Mouse (Mus musculus) neural tube, embryonic 14.5 days (tissue): ENCODE measurements at regions not wholly inside any gene's neighbourhood (a gene's known extent, or its start where the extent isn't known, plus 50 kb on each side); places are given as distances from the start of the nearest gene placed in this dataset.

Experiments
- ATAC-seq: fragments of 200-750 bp; cut with Nextera tagmentation; 2 replicates; pipeline ENCODE4 v1.8.0; 2017; ENCODE audit warnings: low read depth, mild to moderate bottlenecking, moderate TSS enrichment, moderate library complexity
- H3K27ac ChIP-seq: fragments of 300-500 bp; sonication (generic); 2 replicates; pipeline ENCODE4 v1.5.1; 2014; ENCODE audit warnings: low read depth, mild to moderate bottlenecking, control low read depth, low read length, moderate library complexity, mixed read lengths
- H3K27me3 ChIP-seq: fragments of 300-500 bp; sonication (generic); 2 replicates; pipeline ENCODE4 v1.6.1; 2014; ENCODE audit warnings: low read length; ENCODE audit not compliant: control insufficient read depth, insufficient read depth
- H3K36me3 ChIP-seq: fragments of 300-500 bp; sonication (generic); 2 replicates; pipeline ENCODE4 v1.6.1; 2014; ENCODE audit warnings: low read length, mixed read lengths; ENCODE audit not compliant: control insufficient read depth, insufficient read depth
- H3K4me1 ChIP-seq: fragments of 300-500 bp; sonication (generic); 2 replicates; pipeline ENCODE4 v1.6.1; 2014; ENCODE audit warnings: low read length; ENCODE audit not compliant: control insufficient read depth, insufficient read depth
- H3K4me2 ChIP-seq: fragments of 300-500 bp; sonication (generic); 2 replicates; pipeline ENCODE4 v1.6.1; 2014; ENCODE audit warnings: mild to moderate bottlenecking, low read depth, low read length, control low read depth
- H3K4me3 ChIP-seq: fragments of 300-500 bp; sonication (generic); 2 replicates; pipeline ENCODE4 v1.5.1; 2014; ENCODE audit warnings: low read depth, low read length, control low read depth, mixed read lengths
- H3K9ac ChIP-seq: fragments of 300-500 bp; sonication (generic); replicated peaks from 2 replicates; pipeline ENCODE4 v1.6.1; 2014; ENCODE audit warnings: low read depth, mild to moderate bottlenecking, control low read depth, low read length, mixed read lengths
- H3K9me3 ChIP-seq: fragments of 300-500 bp; sonication (generic); 2 replicates; pipeline ENCODE4 v1.6.1; 2016; ENCODE audit warnings: low read length; ENCODE audit not compliant: control insufficient read depth
- WGBS: fragments of 180-500 bp; shearing (Covaris S2); extraction: QIAGEN DNeasy Blood & Tissue Kit; methylation state at CpG from one replicate; pipeline ENCODE4 v1.1.7; 2014; 5-methylcytosine and 5-hydroxymethylcytosine counted together

- Histone ChIP-seq H3K4me2 (no peak overlapping the region), H3K27me3 (no peaks in the 10 kb centered on the region), H3K9ac (no peak overlapping the region), H3K4me1 (no peaks in the 10 kb centered on the region), H3K36me3 (no peaks in the 10 kb centered on the region), H3K9me3 (no peaks in the 10 kb centered on the region), H3K27ac (no peak overlapping the region), H3K4me3 (no peak overlapping the region)
- no peak for ATAC-seq
- WGBS = 86% methylated on average over 2 of the region's 2 CpGs
These were observed 609.2 kb upstream of the A1bg start for GRCm38 (mm10) chr15:61532040-61532439.

DNA sequence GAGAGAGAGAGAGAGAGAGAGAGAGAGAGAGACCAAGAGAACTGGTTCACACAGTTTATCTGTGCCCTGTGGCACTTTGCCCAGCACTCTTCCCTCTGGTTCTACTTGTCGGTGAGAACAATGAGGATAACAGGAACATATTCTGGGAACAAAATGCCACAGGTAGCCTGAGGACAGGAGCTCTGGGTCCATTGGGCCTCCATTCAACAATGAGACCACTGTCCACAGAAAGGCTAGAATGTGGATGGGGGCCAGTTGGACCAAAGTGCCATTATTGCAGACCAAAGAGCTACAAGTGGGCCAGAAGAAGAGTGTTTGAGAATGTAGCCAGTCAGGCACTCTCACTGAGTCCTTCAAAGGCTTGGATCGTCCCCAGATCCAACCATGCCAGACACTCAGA, 600.2 kb upstream of the A1bg start:
- Histone ChIP-seq H3K9ac (no peak overlapping the region), H3K4me1 (no peaks in the 10 kb centered on the region), H3K27me3 (no peaks in the 10 kb centered on the region), H3K4me3 (no peak overlapping the region), H3K36me3 (no peaks in the 10 kb centered on the region), H3K4me2 (no peak overlapping the region), H3K9me3 (no peaks in the 10 kb centered on the region), H3K27ac (no peak overlapping the region)
- no peak for ATAC-seq
- WGBS = 84% methylated on average over 2 of the region's 2 CpGs

- H3K27ac ChIP-seq = no peak overlapping the region
- no peak for ATAC-seq
- H3K36me3 ChIP-seq = no peaks in the 10 kb centered on the region
- no peak overlapping the region for H3K4me2 ChIP-seq
- no peak overlapping the region for H3K4me3 ChIP-seq
- H3K9me3 ChIP-seq = no peaks in the 10 kb centered on the region
- H3K27me3 ChIP-seq = no peaks in the 10 kb centered on the region
- no peak overlapping the region for H3K9ac ChIP-seq
- 62% methylated on average over 1 of the region's 1 CpGs for WGBS
- no peaks in the 10 kb centered on the region for H3K4me1 ChIP-seq
These were observed 594.5 kb upstream of the A1bg start for GRCm38 (mm10) chr15:61517265-61517664.

DNA sequence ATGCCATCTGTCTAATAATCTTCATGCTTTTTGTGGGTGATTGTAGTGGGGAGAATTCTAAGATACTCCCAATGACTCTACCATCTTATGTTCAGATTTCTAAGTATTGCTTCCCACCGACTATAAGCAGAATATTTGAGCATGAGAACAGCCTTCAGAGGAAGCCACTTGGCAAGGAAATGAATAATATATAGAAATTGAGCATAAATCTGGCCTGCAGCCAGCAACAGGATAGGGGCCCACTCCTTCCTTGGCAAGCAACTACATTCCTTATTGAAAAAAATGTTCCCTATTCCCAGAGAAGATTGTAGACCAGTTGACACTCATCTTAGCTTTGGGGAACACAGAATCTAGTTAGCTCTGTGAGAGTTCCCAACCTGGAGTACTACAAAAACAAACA, 591.5 kb upstream of the A1bg start:
- Histone ChIP-seq H3K27me3 (no peaks in the 10 kb centered on the region), H3K36me3 (no peaks in the 10 kb centered on the region), H3K4me1 (no peaks in the 10 kb centered on the region), H3K9me3 (no peaks in the 10 kb centered on the region), H3K9ac (no peak overlapping the region), H3K27ac (no peak overlapping the region), H3K4me2 (no peak overlapping the region), H3K4me3 (no peak overlapping the region)
- WGBS = 61% methylated on average over 1 of the region's 1 CpGs
- no peak for ATAC-seq

DNA sequence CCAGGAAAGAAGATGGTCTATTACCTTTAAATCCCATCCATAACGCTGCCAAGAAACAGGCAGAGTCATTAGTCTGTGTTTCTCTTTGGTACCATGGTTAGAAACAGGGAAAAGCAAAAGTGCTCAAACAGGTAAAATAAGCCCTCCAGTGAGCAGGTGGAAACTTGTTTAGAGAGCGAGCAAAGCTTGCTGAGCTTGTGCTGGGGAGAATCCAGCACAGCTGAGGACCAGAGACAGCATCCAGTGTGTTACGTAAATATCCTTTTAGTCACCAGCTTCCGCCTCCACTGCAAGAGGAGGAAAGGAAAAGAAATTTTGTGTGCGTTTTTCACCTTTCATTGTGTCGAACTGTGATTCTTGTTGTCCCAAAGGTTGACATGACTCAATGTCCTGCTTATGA, 586.0 kb upstream of the A1bg start:
- no peaks in the 10 kb centered on the region for H3K4me1 ChIP-seq
- H3K4me2 ChIP-seq = no peak overlapping the region
- no peaks in the 10 kb centered on the region for H3K36me3 ChIP-seq
- no peak overlapping the region for H3K27ac ChIP-seq
- H3K27me3 ChIP-seq = no peaks in the 10 kb centered on the region
- H3K9me3 ChIP-seq = no peaks in the 10 kb centered on the region
- WGBS = 93% methylated on average over 6 of the region's 6 CpGs
- no peak for ATAC-seq
- H3K4me3 ChIP-seq = no peak overlapping the region
- no peak overlapping the region for H3K9ac ChIP-seq

DNA sequence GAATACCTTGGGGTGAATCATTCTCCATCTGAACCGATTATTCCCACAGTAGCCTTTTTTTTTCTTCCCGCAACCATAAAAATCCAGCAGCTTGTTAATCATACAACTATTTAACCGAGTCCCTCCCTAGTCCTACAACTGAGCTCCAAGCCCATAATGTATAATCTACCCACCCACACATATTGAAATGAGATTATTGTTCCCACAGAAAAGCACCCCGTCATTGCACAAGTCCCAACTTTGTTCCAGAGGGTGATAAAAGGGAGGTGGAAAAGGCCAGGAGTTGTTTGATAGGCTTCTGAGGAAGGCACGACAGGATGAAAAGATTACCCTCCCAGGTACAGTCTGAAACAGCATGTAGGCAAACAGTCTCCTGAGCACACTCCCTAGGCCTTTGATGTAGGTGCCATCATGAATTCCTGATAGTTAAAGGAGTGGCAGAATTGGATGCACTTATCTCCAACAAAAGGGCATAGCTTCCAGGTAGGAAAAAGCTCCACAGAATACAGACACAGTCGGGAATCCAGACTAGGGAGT, 583.6 kb upstream of the A1bg start:
- no peaks in the 10 kb centered on the region for H3K9me3 ChIP-seq
- H3K27ac ChIP-seq = no peak overlapping the region
- H3K27me3 ChIP-seq = no peaks in the 10 kb centered on the region
- H3K4me2 ChIP-seq = no peak overlapping the region
- no peaks in the 10 kb centered on the region for H3K36me3 ChIP-seq
- no peaks in the 10 kb centered on the region for H3K4me1 ChIP-seq
- no peak overlapping the region for H3K9ac ChIP-seq
- 77% methylated on average over 6 of the region's 6 CpGs for WGBS
- H3K4me3 ChIP-seq = no peak overlapping the region
- no peak for ATAC-seq

- no peak overlapping the region for H3K27ac ChIP-seq
- H3K4me3 ChIP-seq = no peak overlapping the region
- no peak for ATAC-seq
- no peaks in the 10 kb centered on the region for H3K36me3 ChIP-seq
- H3K4me2 ChIP-seq = no peak overlapping the region
- no peaks in the 10 kb centered on the region for H3K4me1 ChIP-seq
- 64% methylated on average over 7 of the region's 7 CpGs for WGBS
- H3K9ac ChIP-seq = no peak overlapping the region
- H3K9me3 ChIP-seq = no peaks in the 10 kb centered on the region
- H3K27me3 ChIP-seq = no peaks in the 10 kb centered on the region
These were observed 580.6 kb upstream of the A1bg start for GRCm38 (mm10) chr15:61503436-61503835.

DNA sequence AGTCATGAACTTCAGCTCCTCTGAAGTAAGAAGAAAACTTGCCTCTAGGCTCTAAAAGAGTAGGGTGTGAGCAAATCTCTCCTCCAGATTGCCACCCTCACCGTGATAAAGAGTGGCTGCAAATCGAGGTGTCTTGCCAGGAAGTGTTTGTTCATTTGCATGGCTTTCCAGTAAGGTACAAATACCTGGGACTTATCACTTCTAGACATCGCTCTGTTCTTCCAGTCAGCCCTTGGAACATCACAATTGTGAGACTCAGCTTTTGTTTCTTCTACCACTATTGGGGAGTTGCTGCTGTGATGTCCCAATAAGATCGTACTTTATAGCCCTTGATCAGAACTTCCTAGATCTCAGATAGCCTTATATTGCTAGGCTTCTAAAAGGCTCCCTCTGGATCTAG, 566.9 kb upstream of the A1bg start:
- 84% methylated on average over 4 of the region's 4 CpGs for WGBS
- Histone ChIP-seq H3K27me3 (no peaks in the 10 kb centered on the region), H3K9ac (no peak overlapping the region), H3K36me3 (no peaks in the 10 kb centered on the region), H3K9me3 (no peaks in the 10 kb centered on the region), H3K4me1 (no peaks in the 10 kb centered on the region), H3K27ac (no peak overlapping the region), H3K4me3 (no peak overlapping the region), H3K4me2 (no peak overlapping the region)
- no peak for ATAC-seq

DNA sequence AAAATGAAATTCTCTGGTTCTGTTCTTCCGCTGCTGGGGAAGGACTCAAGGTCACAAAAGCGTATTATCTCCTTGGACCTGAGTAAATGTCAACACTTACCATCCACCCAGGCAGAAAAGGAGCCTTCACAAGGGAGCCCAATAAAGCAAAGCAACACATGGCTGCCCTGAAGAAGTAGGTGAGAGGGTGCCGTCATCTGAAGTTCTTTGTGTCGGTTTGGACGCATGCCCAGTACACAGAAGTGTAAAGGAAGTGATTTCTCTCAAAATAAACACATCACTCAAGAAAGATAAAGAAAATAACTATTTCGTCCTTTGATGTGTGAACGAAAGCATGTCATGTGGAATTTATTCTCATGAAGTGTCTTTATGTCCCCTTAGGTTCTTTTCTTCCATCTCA, 559.0 kb upstream of the A1bg start:
- Histone ChIP-seq H3K27me3 (no peaks in the 10 kb centered on the region), H3K9me3 (no peaks in the 10 kb centered on the region), H3K4me1 (no peaks in the 10 kb centered on the region), H3K9ac (no peak overlapping the region), H3K27ac (no peak overlapping the region), H3K36me3 (no peaks in the 10 kb centered on the region), H3K4me3 (no peak overlapping the region), H3K4me2 (no peak overlapping the region)
- ATAC-seq = no peak
- 74% methylated on average over 7 of the region's 7 CpGs for WGBS

DNA sequence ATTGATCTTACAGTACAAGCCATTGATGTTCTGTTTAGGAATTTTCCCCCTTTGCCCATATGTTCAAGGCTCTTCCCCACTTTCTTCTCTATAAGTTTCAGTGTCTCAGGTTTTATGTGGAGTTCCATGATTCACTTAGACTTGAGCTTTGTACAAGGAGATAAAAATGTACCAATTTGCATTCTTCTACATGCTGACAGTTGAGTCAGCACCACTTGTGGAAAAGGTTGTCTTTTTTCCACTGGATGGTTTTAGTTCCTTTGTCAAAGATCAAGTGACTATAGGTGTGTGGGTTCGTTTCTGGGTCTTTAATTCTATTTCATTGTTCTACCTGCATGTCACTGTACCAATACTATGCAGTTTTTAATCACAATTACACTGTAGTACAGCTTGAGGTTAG, 551.1 kb upstream of the A1bg start:
- Histone ChIP-seq H3K4me1 (no peaks in the 10 kb centered on the region), H3K4me2 (no peak overlapping the region), H3K4me3 (no peak overlapping the region), H3K36me3 (no peaks in the 10 kb centered on the region), H3K27me3 (no peaks in the 10 kb centered on the region), H3K9ac (no peak overlapping the region), H3K27ac (no peak overlapping the region), H3K9me3 (no peaks in the 10 kb centered on the region)
- WGBS = 56% methylated on average over 1 of the region's 1 CpGs
- ATAC-seq = no peak
